Mouse (Mus musculus) erythroblast, embryonic 14.5 days (primary cell): Measurements from ENCODE around the gene Cacna2d3.

Source experiments
- GATA1 ChIP-seq: IDR thresholded peaks from 2 replicates; pipeline ENCODE4 v1.6.1; 2012; ENCODE audit warnings: low read length, inconsistent platforms, mixed read lengths
- TAL1 ChIP-seq: IDR thresholded peaks from 3 replicates; pipeline ENCODE4 v1.6.1; 2012; ENCODE audit warnings: low read length, inconsistent platforms, mixed read lengths

DNA sequence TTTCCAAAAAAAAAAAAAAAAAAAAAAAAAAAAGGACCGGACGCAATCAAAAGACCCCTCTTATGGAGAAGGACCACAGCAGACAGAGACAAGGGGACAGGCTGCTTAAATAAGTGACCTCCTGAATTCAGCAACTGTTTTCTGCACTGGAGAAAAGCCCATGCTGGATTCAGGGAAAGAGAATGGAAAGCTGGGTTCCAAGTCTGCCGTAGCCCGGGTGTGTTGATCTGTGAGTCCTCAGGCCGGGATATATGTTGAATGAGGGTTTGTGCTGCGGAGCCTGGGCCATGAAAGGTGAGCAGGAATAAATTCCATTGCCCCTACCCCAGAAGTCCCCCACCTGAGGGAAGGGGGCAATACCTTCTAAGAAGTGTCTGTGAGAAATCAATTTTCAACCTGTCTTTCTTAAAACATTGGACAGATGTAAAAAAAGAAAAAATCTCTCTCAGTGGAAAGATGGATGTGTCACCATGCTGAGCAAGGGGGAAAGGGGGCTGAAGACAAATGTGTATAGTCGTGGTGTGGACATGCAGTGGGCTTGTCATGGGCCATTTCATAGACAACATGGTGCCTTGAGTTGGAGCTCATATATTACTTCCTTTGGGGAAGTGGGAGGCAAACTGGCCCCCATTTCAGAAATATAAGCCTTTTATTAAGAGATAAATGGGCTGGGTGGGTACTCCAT lies 703.2 kb downstream of the Cacna2d3 start:
- no peak for TF ChIP-seq GATA1
- TF ChIP-seq TAL1, result no peak
